Mouse (Mus musculus) G1E (cell line): ENCODE results near the gene Cers6.

Experiments
- CTCF ChIP-seq: IDR thresholded peaks from 2 replicates; pipeline ENCODE4 v1.5.1; 2012; ENCODE audit warnings: low read depth, low read length, inconsistent platforms, mixed read lengths
- GATA1 ChIP-seq: IDR thresholded peaks from 2 replicates; pipeline ENCODE4 v1.6.1; 2012; ENCODE audit warnings: borderline replicate concordance, low read length, inconsistent platforms, mixed read lengths
- POLR2AphosphoS5 ChIP-seq: IDR thresholded peaks from 2 replicates; pipeline ENCODE4 v1.6.1; 2012; ENCODE audit warnings: low read depth, low read length, inconsistent platforms; ENCODE audit not compliant: insufficient replicate concordance
- TAL1 ChIP-seq: conservative IDR thresholded peaks from 2 replicates; pipeline ENCODE4 v1.6.1; 2012; ENCODE audit warnings: low read depth, low read length, inconsistent platforms, mixed read lengths

- TF ChIP-seq CTCF (no peak), GATA1 (no peak), TAL1 (no peak), POLR2AphosphoS5 (no peak)
Observed at GRCm38 (mm10) chr2:69051596-69051995, 190.4 kb downstream of the Cers6 start.
